Mouse (Mus musculus) lung, postnatal 0 days (tissue): ENCODE measurements around the gene Trmt6. TPM values are rescaled to one million over a fixed set of nuclear protein-coding genes. Genes with fewer than 3 reads are reported as not detected.

Source experiments
- ATAC-seq: fragments of 200-750 bp; cut with Nextera tagmentation; 2 replicates; pipeline ENCODE4 v1.8.0; 2017; ENCODE audit warnings: moderate library complexity
- DNase-seq: peaks from one replicate; pipeline ENCODE4 v3.0.0-alpha.2; 2016; ENCODE audit warnings: low spot score
- H3K27ac ChIP-seq: fragments of 300-500 bp; sonication (generic); 2 replicates; pipeline ENCODE4 v1.5.1; 2014; ENCODE audit warnings: antibody characterized with exemption, mild to moderate bottlenecking, low read length, mixed read lengths
- H3K27me3 ChIP-seq: fragments of 300-500 bp; sonication (generic); replicated peaks from 2 replicates; pipeline ENCODE4 v1.6.1; 2014; ENCODE audit warnings: low read length, mixed read lengths; ENCODE audit not compliant: insufficient read depth
- H3K36me3 ChIP-seq: fragments of 300-500 bp; sonication (generic); 2 replicates; pipeline ENCODE4 v1.6.1; 2014; ENCODE audit warnings: low read length, mixed read lengths; ENCODE audit not compliant: insufficient read depth
- H3K4me1 ChIP-seq: fragments of 300-500 bp; sonication (generic); 2 replicates; pipeline ENCODE4 v1.6.1; 2014; ENCODE audit warnings: antibody characterized with exemption, low read depth, low read length, mixed read lengths; ENCODE audit not compliant: insufficient read depth
- H3K4me2 ChIP-seq: fragments of 300-500 bp; sonication (generic); replicated peaks from 2 replicates; pipeline ENCODE4 v1.6.1; 2014; ENCODE audit warnings: low read depth, mild to moderate bottlenecking, low read length, moderate library complexity, mixed read lengths
- H3K4me3 ChIP-seq: fragments of 300-500 bp; sonication (generic); 2 replicates; pipeline ENCODE4 v1.5.1; 2014; ENCODE audit warnings: low read depth, low read length
- H3K9ac ChIP-seq: fragments of 300-500 bp; sonication (generic); replicated peaks from 2 replicates; pipeline ENCODE4 v1.6.1; 2014; ENCODE audit warnings: low read depth, mild to moderate bottlenecking
- H3K9me3 ChIP-seq: fragments of 300-500 bp; sonication (generic); 2 replicates; pipeline ENCODE4 v1.6.1; 2016; ENCODE audit warnings: low read length, mixed read lengths
- CTCF ChIP-seq: IDR thresholded peaks from 2 replicates; pipeline ENCODE4 v1.5.1; 2016; ENCODE audit warnings: antibody characterized with exemption, mild to moderate bottlenecking
- EP300 ChIP-seq: IDR thresholded peaks from 2 replicates; pipeline ENCODE4 v1.6.1; 2016; ENCODE audit warnings: antibody characterized with exemption, mild to moderate bottlenecking, control low read depth
- WGBS: fragments of 180-500 bp; shearing (Covaris S2); extraction: QIAGEN DNeasy Blood & Tissue Kit; methylation state at CpG from one replicate; pipeline ENCODE4 v1.1.7; 2014; 5-methylcytosine and 5-hydroxymethylcytosine counted together
- polyA plus RNA-seq: library from polyadenylated mRNA; unstranded; fragments of >200 nt; fragmentation: Nextera tagmentation; extraction: Ambion mirVana; gene quantifications from 2 replicates; pipeline ENCODE4 v1.2.1, GENCODE M21; 2015

Trmt6 gene
- polyA plus RNA-seq, 1 experiment from 2014 or later = 20.6 TPM

DNA sequence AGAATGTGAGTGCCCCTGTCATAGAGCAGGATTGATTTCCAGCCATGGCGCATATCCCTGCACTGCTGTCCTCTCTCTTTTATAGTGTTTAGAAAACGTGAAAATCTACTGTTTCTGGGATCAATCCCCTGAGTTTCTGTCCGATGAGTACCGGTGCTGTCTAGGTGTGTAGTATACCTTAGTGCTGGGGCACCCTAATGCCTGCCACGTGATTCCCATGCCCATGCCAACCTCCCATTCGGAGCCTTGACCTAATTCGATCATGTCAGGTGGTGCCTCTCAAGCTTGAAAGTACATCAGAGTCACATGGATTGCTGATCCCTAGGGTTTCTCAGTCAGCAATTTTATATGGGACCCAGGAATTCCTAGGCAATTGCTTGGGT, 21.7 kb downstream of the Trmt6 start:
- no peak overlapping the region for H3K9ac ChIP-seq
- WGBS = 80% methylated on average over 7 of the region's 7 CpGs
- H3K4me3 ChIP-seq = no peak overlapping the region
- no peaks in the 10 kb centered on the region for H3K27me3 ChIP-seq
- TF ChIP-seq EP300 (no peak), CTCF (no peak)
- ATAC-seq (no peak), DNase-seq (no peak)
- H3K36me3 ChIP-seq = no peaks in the 10 kb centered on the region
- H3K27ac ChIP-seq = no peak overlapping the region
- no peaks in the 10 kb centered on the region for H3K4me1 ChIP-seq
- no peak overlapping the region for H3K4me2 ChIP-seq
- H3K9me3 ChIP-seq = no peaks in the 10 kb centered on the region

DNA sequence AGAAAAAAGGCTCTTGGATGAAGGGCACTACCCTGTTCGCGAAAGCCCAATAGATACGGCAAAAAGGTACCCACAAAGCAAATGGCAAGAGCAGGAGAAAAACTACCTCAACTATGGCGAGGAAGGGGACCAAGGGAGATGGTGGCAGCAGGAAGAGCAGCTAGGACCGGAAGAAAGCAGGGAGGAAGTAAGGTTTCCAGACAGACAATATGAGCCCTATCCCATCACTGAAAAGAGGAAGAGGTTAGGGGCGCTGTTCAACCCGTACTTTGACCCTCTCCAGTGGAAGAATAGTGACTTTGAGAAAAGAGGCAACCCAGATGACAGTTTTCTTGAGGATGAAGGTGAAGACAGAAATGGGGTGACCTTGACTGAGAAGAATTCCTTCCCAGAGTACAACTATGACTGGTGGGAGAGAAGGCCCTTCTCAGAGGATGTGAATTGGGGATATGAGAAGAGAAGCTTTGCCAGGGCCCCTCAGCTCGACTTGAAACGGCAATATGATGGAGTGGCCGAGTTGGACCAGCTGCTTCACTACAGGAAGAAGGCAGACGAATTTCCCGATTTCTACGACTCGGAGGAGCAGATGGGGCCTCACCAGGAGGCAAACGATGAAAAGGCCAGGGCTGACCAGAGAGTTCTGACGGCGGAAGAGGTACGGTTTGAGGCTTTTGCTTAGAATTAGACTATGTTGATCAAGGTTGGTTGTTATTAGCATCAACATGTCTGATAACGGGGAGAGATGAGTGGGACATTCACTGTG, 22.2 kb downstream of the Trmt6 start:
- Histone ChIP-seq H3K27ac (no peak overlapping the region), H3K36me3 (no peaks in the 10 kb centered on the region), H3K9me3 (no peaks in the 10 kb centered on the region), H3K4me3 (no peak overlapping the region), H3K27me3 (no peaks in the 10 kb centered on the region), H3K9ac (no peak overlapping the region), H3K4me2 (no peak overlapping the region), H3K4me1 (no peaks in the 10 kb centered on the region)
- ATAC-seq (no peak), DNase-seq (no peak)
- WGBS = 78% methylated on average over 19 of the region's 19 CpGs
- TF ChIP-seq CTCF = no peak
- no peak for TF ChIP-seq EP300

DNA sequence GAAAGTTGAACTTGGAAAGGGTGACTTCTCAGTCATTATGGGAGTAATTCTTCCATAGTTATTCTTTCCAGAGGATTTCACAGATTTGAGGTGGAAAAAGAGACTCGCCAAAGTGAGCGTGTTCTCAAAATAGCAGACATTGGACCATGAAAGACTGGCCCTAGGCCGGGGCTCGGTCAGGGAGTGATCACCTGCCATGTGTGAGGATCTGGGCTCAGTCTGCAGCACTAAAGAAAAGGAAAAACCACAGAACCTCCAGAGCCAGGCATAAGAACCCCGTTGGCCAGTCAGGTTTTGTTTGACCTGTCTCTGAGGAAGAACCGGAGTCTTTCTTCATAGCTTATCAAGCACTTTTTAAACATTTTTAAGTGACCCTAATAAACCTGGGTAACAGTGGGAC, 31.8 kb downstream of the Trmt6 start:
- Histone ChIP-seq H3K4me2 (no peak overlapping the region), H3K4me1 (no peaks in the 10 kb centered on the region), H3K27me3 (no peaks in the 10 kb centered on the region), H3K27ac (no peak overlapping the region), H3K4me3 (no peak overlapping the region), H3K9ac (no peak overlapping the region), H3K9me3 (no peaks in the 10 kb centered on the region), H3K36me3 (no peaks in the 10 kb centered on the region)
- ATAC-seq = no peak
- WGBS = 71% methylated on average over 6 of the region's 6 CpGs
- DNase-seq = no peak
- TF ChIP-seq EP300 = no peak
- no peak for TF ChIP-seq CTCF

DNA sequence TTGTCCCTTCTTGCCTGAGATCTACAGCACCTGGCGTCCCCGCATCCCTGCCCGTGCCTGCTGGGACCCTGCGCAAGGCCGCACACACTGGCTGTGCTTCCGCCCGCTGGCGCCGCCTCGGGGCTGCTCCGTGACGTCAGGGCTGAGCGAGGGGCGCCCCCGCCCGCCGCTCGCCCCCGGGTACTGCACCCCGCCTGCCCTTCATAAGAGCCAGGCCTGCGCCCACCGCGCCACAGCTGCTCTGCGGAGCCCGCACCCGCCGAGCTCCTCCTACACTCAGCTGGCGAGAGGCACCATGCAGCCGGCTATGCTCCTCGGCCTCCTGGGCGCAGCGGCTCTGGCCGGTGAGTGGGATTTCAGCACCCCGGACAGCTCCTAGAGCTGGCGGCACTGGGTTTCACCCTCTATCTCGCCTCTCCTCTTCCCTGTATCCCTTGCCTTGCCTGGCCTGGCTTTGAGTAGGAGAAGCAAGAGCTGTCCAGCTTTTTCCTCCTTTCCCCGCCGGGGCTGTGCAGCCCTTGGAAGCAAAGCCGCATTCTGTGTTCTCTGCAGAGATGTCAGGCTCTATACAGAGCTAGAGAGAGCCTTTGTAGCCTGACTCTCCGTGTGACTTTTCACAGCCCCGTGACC, 34.3 kb downstream of the Trmt6 start:
- H3K9me3 ChIP-seq = no peaks in the 10 kb centered on the region
- ATAC-seq (peak; percentile 98), DNase-seq (peak; percentile 94)
- H3K36me3 ChIP-seq = no peaks in the 10 kb centered on the region
- no peaks in the 10 kb centered on the region for H3K4me1 ChIP-seq
- no peak overlapping the region for H3K27ac ChIP-seq
- TF ChIP-seq CTCF (no peak), EP300 (no peak)
- 1% methylated on average over 34 of the region's 41 CpGs for WGBS
- no peaks in the 10 kb centered on the region for H3K27me3 ChIP-seq
- H3K4me2 ChIP-seq = peak overlapping the region; percentile 40
- peak overlapping the region; percentile 14; the same call in 1 of the 2 replicates for H3K4me3 ChIP-seq
- no peak overlapping the region for H3K9ac ChIP-seq

DNA sequence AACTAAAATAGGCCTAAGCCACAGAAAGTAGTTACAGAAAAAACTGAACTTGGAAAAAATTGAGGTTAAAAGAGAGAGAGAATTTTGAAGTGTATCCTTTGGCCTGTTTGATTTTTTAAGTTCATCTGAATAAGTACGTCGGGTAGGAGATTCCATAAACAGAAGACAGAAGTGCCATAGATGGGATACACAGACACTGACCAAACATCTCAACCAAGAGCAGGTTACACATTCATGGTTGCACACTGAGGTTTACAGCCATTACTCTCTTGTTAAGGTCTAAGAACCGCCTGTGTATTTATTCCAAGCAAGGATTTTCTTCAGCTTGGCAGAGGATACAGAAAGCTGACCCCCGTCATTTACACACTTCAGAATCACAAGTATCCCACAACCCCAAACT, 34.9 kb downstream of the Trmt6 start, which contains the start of gene Chgb:
Gene Chgb, plus strand, starts transcription at position 301 of the 400 bp plus-strand sequence.
- H3K36me3 ChIP-seq = no peaks in the 10 kb centered on the region
- 10% methylated on average over 4 of the region's 4 CpGs for WGBS
- no peaks in the 10 kb centered on the region for H3K4me1 ChIP-seq
- DNase-seq (no peak), ATAC-seq (no peak)
- no peaks in the 10 kb centered on the region for H3K9me3 ChIP-seq
- H3K9ac ChIP-seq = no peak within 1 kb of the TSS
- TF ChIP-seq EP300 (no peak), CTCF (no peak)
- peak within 1 kb of the TSS; percentile 40 for H3K4me2 ChIP-seq
- no peak within 1 kb of the TSS for H3K27ac ChIP-seq
- H3K4me3 ChIP-seq = peak within 1 kb of the TSS; percentile 14; the same call in 1 of the 2 replicates
- H3K27me3 ChIP-seq = no peaks in the 10 kb centered on the region

DNA sequence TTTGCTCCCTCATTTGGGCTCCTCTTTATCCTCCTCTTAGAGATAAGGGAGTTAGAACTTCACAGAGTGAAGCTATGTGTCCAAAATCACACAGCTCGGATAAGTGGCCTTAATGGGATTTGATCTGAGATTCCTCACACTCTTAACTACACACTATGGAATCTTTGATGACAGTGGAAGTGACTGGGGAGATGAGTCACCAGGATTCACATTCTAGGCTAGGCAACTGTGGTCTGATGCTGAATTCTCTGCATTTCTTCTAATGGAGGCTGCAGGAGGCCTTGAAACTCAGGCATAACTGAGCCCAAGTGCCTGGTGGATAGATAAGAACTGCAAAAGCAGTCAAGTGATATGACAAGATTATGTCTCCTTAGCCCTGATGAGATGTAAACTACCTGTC, 45.0 kb downstream of the Trmt6 start:
- Histone ChIP-seq H3K36me3 (no peaks in the 10 kb centered on the region), H3K4me2 (no peak overlapping the region), H3K4me1 (no peaks in the 10 kb centered on the region), H3K27me3 (no peaks in the 10 kb centered on the region), H3K27ac (no peak overlapping the region), H3K9ac (no peak overlapping the region), H3K4me3 (no peak overlapping the region), H3K9me3 (no peaks in the 10 kb centered on the region)
- TF ChIP-seq CTCF (no peak), EP300 (no peak)
- ATAC-seq = no peak
- DNase-seq = no peak
- WGBS = 29% methylated on average over 1 of the region's 1 CpGs
